Mouse (Mus musculus): Measurements from ENCODE around the gene Zfp141. TPM values are rescaled to one million over a fixed set of nuclear protein-coding genes. Genes with fewer than 3 reads are reported as not detected.
A peak's percentile ranks its signal among the peaks of the same experiment; 100 is the strongest.
"Not testable (repeated sequence)": the region's sequence is repeated elsewhere in the genome, so short reads cannot be mapped to it uniquely, and the experiment has no call there.

Gene Zfp141
- 3.7 and 5.4 TPM in 2 replicates for polyA plus RNA-seq (2015; fragmentation: Nextera tagmentation; extraction: Ambion mirVana)

GRCm38 (mm10) chr7:42505588-42505987 is at the start of gene Zfp141:
Gene Zfp141, minus strand, starts transcription at chr7:42505740.
- Histone ChIP-seq H3K4me3 (peak within 1 kb of the TSS; percentile 75), H3K27ac (peak within 1 kb of the TSS; percentile 53), H3K9ac (peak within 1 kb of the TSS; percentile 67), H3K4me2 (peak within 1 kb of the TSS; percentile 69)
- H3K27me3 ChIP-seq; H3K4me1 ChIP-seq (replicated peaks); H3K9me3 ChIP-seq (replicated peaks); H3K36me3 ChIP-seq: not testable (repeated sequence)
- peak; percentile 90 for ATAC-seq (replicated peaks; ENCODE audit: insufficient number of reproducible peaks, insufficient read depth, low FRiP score, low read depth)
- 2% methylated on average over 18 of the region's 18 CpGs for WGBS

- Histone ChIP-seq H3K4me1 (replicated peaks) (no peaks in the 10 kb centered on the region), H3K27ac (no peak overlapping the region), H3K9me3 (replicated peaks) (no peaks in the 10 kb centered on the region; the same call in 1 of the 2 replicates), H3K36me3 (no peaks in the 10 kb centered on the region), H3K4me3 (no peak overlapping the region), H3K27me3 (no peaks in the 10 kb centered on the region), H3K4me2 (no peak overlapping the region), H3K9ac (no peak overlapping the region)
- no peak for ATAC-seq (replicated peaks; ENCODE audit: insufficient number of reproducible peaks, insufficient read depth, low FRiP score, low read depth)
- 55% methylated on average over 3 of the region's 3 CpGs for WGBS
These were observed 46.2 kb upstream of the Zfp141 start for GRCm38 (mm10) chr7:42551766-42552165.

DNA sequence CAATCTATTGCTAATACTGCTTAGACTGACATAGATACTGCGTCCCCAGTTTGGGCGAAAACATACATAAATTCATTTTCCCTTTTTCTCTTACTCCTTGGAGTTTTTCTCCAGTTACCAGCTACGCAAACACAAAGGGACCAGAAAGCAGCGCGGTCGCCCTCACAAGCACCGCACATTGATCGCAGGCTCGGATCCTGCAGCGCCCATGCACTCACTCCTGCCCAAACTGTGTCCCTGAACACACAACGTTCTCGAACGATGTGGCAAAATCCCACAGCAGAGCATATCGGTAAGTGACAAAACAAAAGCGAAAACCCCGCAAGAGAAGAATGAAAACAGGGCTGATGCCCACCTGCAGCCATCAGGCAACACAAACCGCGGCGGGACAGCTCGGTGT is 354 bp downstream of the Zfp141 start:
- peak overlapping the region; percentile 53 for H3K27ac ChIP-seq
- peak overlapping the region; percentile 69 for H3K4me2 ChIP-seq
- H3K9me3 ChIP-seq (replicated peaks), result no peaks in the 10 kb centered on the region
- H3K9ac ChIP-seq, result peak overlapping the region; percentile 67
- H3K36me3 ChIP-seq, result peaks cover 4% of the 10 kb centered on the region; the same call in 1 of the 2 replicates
- no peaks in the 10 kb centered on the region for H3K4me1 ChIP-seq (replicated peaks)
- WGBS, result 1% methylated on average over 20 of the region's 20 CpGs
- H3K27me3 ChIP-seq, result no peaks in the 10 kb centered on the region
- peak overlapping the region; percentile 75 for H3K4me3 ChIP-seq
- no peak for ATAC-seq (replicated peaks; ENCODE audit: insufficient number of reproducible peaks, insufficient read depth, low FRiP score, low read depth)

DNA sequence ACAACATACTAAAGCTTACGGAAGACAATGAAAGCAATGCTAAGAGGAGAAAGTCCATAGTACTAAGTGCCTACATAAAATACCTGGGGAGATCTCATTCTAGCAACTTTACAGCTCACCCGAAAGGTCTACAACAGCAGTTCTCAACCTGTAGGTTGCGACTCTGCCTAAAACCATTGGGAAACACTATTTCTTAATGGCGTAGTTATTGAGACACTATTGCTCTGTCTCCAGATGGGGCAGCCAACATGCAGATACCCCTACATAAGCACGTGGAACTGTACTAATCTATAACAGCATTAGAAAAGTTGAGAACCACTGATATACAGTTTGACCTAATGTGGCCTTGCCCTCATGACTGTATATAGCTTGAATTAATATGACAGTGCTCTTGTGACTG is 7.3 kb downstream of the Zfp141 start:
- no peak overlapping the region for H3K9ac ChIP-seq
- H3K9me3 ChIP-seq (replicated peaks), result no peaks in the 10 kb centered on the region
- H3K36me3 ChIP-seq, result peaks cover 4% of the 10 kb centered on the region; the same call in 1 of the 2 replicates
- H3K4me2 ChIP-seq, result no peak overlapping the region
- H3K4me1 ChIP-seq (replicated peaks), result no peaks in the 10 kb centered on the region
- ATAC-seq (replicated peaks; ENCODE audit: insufficient number of reproducible peaks, insufficient read depth, low FRiP score, low read depth), result no peak
- no peak overlapping the region for H3K27ac ChIP-seq
- WGBS, result 95% methylated on average over 5 of the region's 5 CpGs
- no peaks in the 10 kb centered on the region for H3K27me3 ChIP-seq
- H3K4me3 ChIP-seq, result no peak overlapping the region

DNA sequence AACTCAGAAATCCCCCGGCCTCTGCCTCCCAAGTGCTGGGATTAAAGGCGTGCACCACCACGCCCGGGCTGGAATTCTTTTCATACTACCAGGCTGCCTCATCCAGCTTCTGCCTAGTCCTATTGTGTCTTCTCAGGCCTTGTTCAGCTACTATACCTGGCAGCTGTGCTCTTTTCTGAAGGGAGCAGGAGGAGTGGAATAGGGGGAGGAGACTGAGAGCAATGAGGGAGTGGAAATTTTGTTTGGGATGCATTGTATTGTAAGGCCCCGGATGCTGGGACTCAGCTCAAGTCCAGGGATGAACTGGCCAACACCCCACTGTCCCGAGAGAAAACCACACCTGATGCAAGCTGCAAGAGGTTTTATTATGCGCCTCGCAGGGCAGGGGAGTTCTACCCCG is 8.2 kb downstream of the Zfp141 start:
- WGBS, result 86% methylated on average over 9 of the region's 9 CpGs
- H3K27ac ChIP-seq, result no peak overlapping the region

DNA sequence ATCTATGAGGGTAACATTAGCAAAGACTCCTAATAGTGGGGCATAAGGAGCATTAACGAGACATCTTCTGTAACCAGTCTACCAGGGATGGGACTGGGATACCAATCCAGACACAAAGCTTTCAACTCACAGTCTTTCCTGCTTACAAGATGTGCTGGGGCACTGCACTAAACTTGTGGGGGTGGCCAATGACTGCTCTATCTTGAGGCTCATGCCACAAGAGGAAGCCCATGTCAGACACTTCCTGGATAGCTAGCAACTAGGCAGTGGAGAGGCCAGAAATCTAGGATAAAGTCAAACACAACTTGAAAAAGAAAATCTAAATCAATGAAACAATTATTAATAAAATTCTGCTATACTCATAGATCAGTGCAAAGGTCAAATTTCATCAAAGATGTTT is 9.3 kb downstream of the Zfp141 start:
- Histone ChIP-seq H3K4me3 (no peak overlapping the region), H3K27me3 (no peaks in the 10 kb centered on the region), H3K36me3 (peaks cover 4% of the 10 kb centered on the region; the same call in 1 of the 2 replicates), H3K27ac (no peak overlapping the region), H3K9ac (no peak overlapping the region), H3K9me3 (replicated peaks) (no peaks in the 10 kb centered on the region), H3K4me2 (no peak overlapping the region), H3K4me1 (replicated peaks) (no peaks in the 10 kb centered on the region)
- ATAC-seq (replicated peaks; ENCODE audit: insufficient number of reproducible peaks, insufficient read depth, low FRiP score, low read depth), result no peak
- WGBS, result 100% methylated on average over 1 of the region's 1 CpGs

More for the DNA sequence above, 8.2 kb downstream of the Zfp141 start:
- Histone ChIP-seq H3K4me1 (replicated peaks) (no peaks in the 10 kb centered on the region), H3K36me3 (peaks cover 4% of the 10 kb centered on the region; the same call in 1 of the 2 replicates), H3K4me2 (no peak overlapping the region), H3K9ac (no peak overlapping the region), H3K9me3 (replicated peaks) (no peaks in the 10 kb centered on the region), H3K27me3 (no peaks in the 10 kb centered on the region), H3K4me3 (no peak overlapping the region)
- no peak for ATAC-seq (replicated peaks; ENCODE audit: insufficient number of reproducible peaks, insufficient read depth, low FRiP score, low read depth)

GRCm38 (mm10) chr7:42490859-42491258 is 14.7 kb downstream of the Zfp141 start:
- no peak overlapping the region for H3K27ac ChIP-seq
- H3K9ac ChIP-seq, result no peak overlapping the region
- no peak for ATAC-seq (replicated peaks; ENCODE audit: insufficient number of reproducible peaks, insufficient read depth, low FRiP score, low read depth)
- H3K4me1 ChIP-seq (replicated peaks), result no peaks in the 10 kb centered on the region
- no peaks in the 10 kb centered on the region for H3K27me3 ChIP-seq
- WGBS, result 86% methylated on average over 5 of the region's 5 CpGs
- H3K4me3 ChIP-seq, result no peak overlapping the region
- H3K36me3 ChIP-seq, result peaks cover 14% of the 10 kb centered on the region
- no peaks in the 10 kb centered on the region for H3K9me3 ChIP-seq (replicated peaks)
- H3K4me2 ChIP-seq, result no peak overlapping the region

- peaks cover 17% of the 10 kb centered on the region for H3K36me3 ChIP-seq
- H3K27ac ChIP-seq, result no peak overlapping the region
- H3K4me2 ChIP-seq, result no peak overlapping the region
- H3K4me3 ChIP-seq, result no peak overlapping the region
- 80% methylated on average over 4 of the region's 4 CpGs for WGBS
- H3K9ac ChIP-seq, result no peak overlapping the region
- H3K4me1 ChIP-seq (replicated peaks), result no peaks in the 10 kb centered on the region
- no peaks in the 10 kb centered on the region for H3K27me3 ChIP-seq
- no peak for ATAC-seq (replicated peaks; ENCODE audit: insufficient number of reproducible peaks, insufficient read depth, low FRiP score, low read depth)
- no peaks in the 10 kb centered on the region for H3K9me3 ChIP-seq (replicated peaks)
These were observed 15.2 kb downstream of the Zfp141 start for GRCm38 (mm10) chr7:42490358-42490757.

DNA sequence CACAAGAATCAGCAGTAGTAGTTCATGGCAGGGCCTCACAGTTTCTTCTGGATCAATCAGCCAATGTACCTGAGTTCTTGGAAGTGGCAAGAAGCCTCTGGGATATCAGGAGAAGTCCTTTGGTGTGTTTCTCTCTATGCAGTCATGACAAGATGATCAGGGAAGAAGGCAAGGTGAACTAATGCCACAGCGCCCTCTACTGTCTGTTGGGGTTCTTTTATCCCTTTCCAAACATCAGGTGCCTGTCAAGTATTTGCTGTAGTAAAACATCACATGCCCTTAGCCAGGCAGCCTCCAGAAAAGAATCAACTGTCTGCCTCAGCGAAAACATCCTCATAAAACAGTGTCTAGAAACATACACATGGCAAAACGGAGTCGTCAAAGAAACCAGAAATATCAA is 50.9 kb downstream of the Zfp141 start:
- 57% methylated on average over 4 of the region's 4 CpGs for WGBS
- no peak overlapping the region for H3K27ac ChIP-seq
- H3K27me3 ChIP-seq, result no peaks in the 10 kb centered on the region
- H3K4me1 ChIP-seq (replicated peaks), result no peaks in the 10 kb centered on the region
- H3K9me3 ChIP-seq (replicated peaks), result no peaks in the 10 kb centered on the region
- H3K4me2 ChIP-seq, result no peak overlapping the region
- no peak overlapping the region for H3K4me3 ChIP-seq
- no peak for ATAC-seq (replicated peaks; ENCODE audit: insufficient number of reproducible peaks, insufficient read depth, low FRiP score, low read depth)
- no peaks in the 10 kb centered on the region for H3K36me3 ChIP-seq
- no peak overlapping the region for H3K9ac ChIP-seq

GRCm38 (mm10) chr7:42450618-42451017 is 54.9 kb downstream of the Zfp141 start:
- WGBS, result 35% methylated on average over 3 of the region's 3 CpGs
- H3K36me3 ChIP-seq, result no peaks in the 10 kb centered on the region
- no peak overlapping the region for H3K27ac ChIP-seq
- no peaks in the 10 kb centered on the region for H3K4me1 ChIP-seq (replicated peaks)
- H3K9me3 ChIP-seq (replicated peaks), result peaks cover 12% of the 10 kb centered on the region; the same call in 1 of the 2 replicates
- ATAC-seq (replicated peaks; ENCODE audit: insufficient number of reproducible peaks, insufficient read depth, low FRiP score, low read depth), result no peak
- H3K9ac ChIP-seq, result no peak overlapping the region
- no peak overlapping the region for H3K4me3 ChIP-seq
- no peaks in the 10 kb centered on the region for H3K27me3 ChIP-seq
- H3K4me2 ChIP-seq, result no peak overlapping the region

GRCm38 (mm10) chr7:42447850-42448249 is 57.7 kb downstream of the Zfp141 start, which contains the start of gene 4933421I07Rik:
Gene 4933421I07Rik, minus strand, starts transcription at chr7:42448120.
- Histone ChIP-seq H3K27ac (no peak within 1 kb of the TSS), H3K4me1 (replicated peaks) (no peaks in the 10 kb centered on the region), H3K9ac (no peak within 1 kb of the TSS), H3K27me3 (no peaks in the 10 kb centered on the region), H3K9me3 (replicated peaks) (peaks cover 12% of the 10 kb centered on the region; the same call in 1 of the 2 replicates), H3K4me3 (no peak within 1 kb of the TSS), H3K4me2 (no peak within 1 kb of the TSS), H3K36me3 (no peaks in the 10 kb centered on the region)
- no peak for ATAC-seq (replicated peaks; ENCODE audit: insufficient number of reproducible peaks, insufficient read depth, low FRiP score, low read depth)
- 65% methylated on average over 5 of the region's 5 CpGs for WGBS

- Histone ChIP-seq H3K27ac (no peak overlapping the region), H3K9me3 (replicated peaks) (peaks cover 12% of the 10 kb centered on the region; the same call in 1 of the 2 replicates), H3K4me2 (no peak overlapping the region), H3K4me3 (no peak overlapping the region), H3K36me3 (no peaks in the 10 kb centered on the region), H3K27me3 (no peaks in the 10 kb centered on the region), H3K9ac (no peak overlapping the region), H3K4me1 (replicated peaks) (no peaks in the 10 kb centered on the region)
- 80% methylated on average over 9 of the region's 9 CpGs for WGBS
- ATAC-seq (replicated peaks; ENCODE audit: insufficient number of reproducible peaks, insufficient read depth, low FRiP score, low read depth), result no peak
These were observed 58.2 kb downstream of the Zfp141 start for GRCm38 (mm10) chr7:42447352-42447751.

Data from heart, embryonic 15.5 days (tissue).